ENCODE assay signal across 8 mouse cellular contexts in genomic region chr2:152829367-152829881, GRCm38 (mm10). TPM values are rescaled to one million over a fixed set of nuclear protein-coding genes. Genes with fewer than 3 reads are reported as not detected.
DNase-seq lines count a peak whose midpoint lies in the region; ATAC-seq and TF ChIP-seq lines count a peak whose summit lies in the region.

No protein-coding gene starts in this region.

- peak overlapping the region; percentile 79 for H3K4me3 ChIP-seq in G1E (ENCODE audit: low read depth, low read length)
- peak overlapping the region; percentile 85 for H3K4me3 ChIP-seq in forebrain, embryonic 14.5 days (ENCODE audit: low read depth, low read length)
- peak overlapping the region; percentile 72 for H3K4me3 ChIP-seq in liver, embryonic 15.5 days (replicated peaks)

- peak overlapping the region; percentile 80 for H3K4me2 ChIP-seq in forebrain, embryonic 14.5 days (ENCODE audit: low read length)
- peak overlapping the region; percentile 81 for H3K4me2 ChIP-seq in liver, embryonic 15.5 days

- peak; percentile 97 for DNase-seq in heart, adult 11 months
- no peak for DNase-seq in heart, adult 8-10 months (ENCODE audit: low spot score)
- DNase-seq in G1E (ENCODE audit: low spot score), result no peak
- peak; percentile 26 for DNase-seq in forebrain, embryonic 14.5 days (ENCODE audit: low spot score)
- peak; percentile 52 for DNase-seq in kidney, adult 11 months
- peak; percentile 62 for DNase-seq in testis, postnatal 10 days (ENCODE audit: low spot score)
- no peak for DNase-seq in urinary bladder, postnatal 14 days (ENCODE audit: low spot score)

- H3K27ac ChIP-seq in forebrain, embryonic 14.5 days (ENCODE audit: low read depth, low read length), result peak overlapping the region; percentile 99; the same call in 1 of the 2 replicates
- peak overlapping the region; percentile 91 for H3K27ac ChIP-seq in liver, embryonic 15.5 days (replicated peaks)

- no peaks in the 10 kb centered on the region for H3K27me3 ChIP-seq in G1E (ENCODE audit: insufficient read depth, low read length)
- no peaks in the 10 kb centered on the region for H3K27me3 ChIP-seq in forebrain, embryonic 14.5 days (replicated peaks; ENCODE audit: control insufficient read depth, insufficient read depth, low read length)
- H3K27me3 ChIP-seq in liver, embryonic 15.5 days, result no peaks in the 10 kb centered on the region

- TF ChIP-seq CTCF in G1E (IDR thresholded peaks at IDR 0.05; ENCODE audit: low read depth, low read length), result no peak

- no peak for ATAC-seq in G1E (ENCODE audit: extremely low read depth, insufficient number of reproducible peaks, low FRiP score, poor library complexity, severe bottlenecking)
- ATAC-seq in forebrain, embryonic 14.5 days, result no peak
- no peak for ATAC-seq in liver, embryonic 15.5 days (ENCODE audit: insufficient read depth)

- no peaks in the 10 kb centered on the region for H3K9me3 ChIP-seq in G1E (replicated peaks)
- no peaks in the 10 kb centered on the region for H3K9me3 ChIP-seq in forebrain, embryonic 14.5 days (replicated peaks; ENCODE audit: control insufficient read depth, low read length)
- H3K9me3 ChIP-seq in liver, embryonic 15.5 days (replicated peaks), result no peaks in the 10 kb centered on the region

- H3K9ac ChIP-seq in forebrain, embryonic 14.5 days (ENCODE audit: low read length), result peak overlapping the region; percentile 97
- peak overlapping the region; percentile 85 for H3K9ac ChIP-seq in liver, embryonic 15.5 days

- 84% methylated on average over 23 of the region's 23 CpGs for WGBS in forebrain, embryonic 14.5 days
- 60% methylated on average over 23 of the region's 23 CpGs for WGBS in liver, embryonic 15.5 days (ENCODE audit: insufficient replicate concordance)

- H3K36me3 ChIP-seq in G1E (replicated peaks), result peaks cover 42% of the 10 kb centered on the region
- peaks cover 13% of the 10 kb centered on the region for H3K36me3 ChIP-seq in forebrain, embryonic 14.5 days (ENCODE audit: control insufficient read depth, insufficient read depth, low read length)
- peaks cover 54% of the 10 kb centered on the region for H3K36me3 ChIP-seq in liver, embryonic 15.5 days (replicated peaks)

- peaks cover 65% of the 10 kb centered on the region for H3K4me1 ChIP-seq in G1E (ENCODE audit: insufficient read depth, low read depth, low read length)
- peaks cover 45% of the 10 kb centered on the region for H3K4me1 ChIP-seq in forebrain, embryonic 14.5 days (ENCODE audit: control insufficient read depth, insufficient read depth, low read length)
- peaks cover 73% of the 10 kb centered on the region for H3K4me1 ChIP-seq in liver, embryonic 15.5 days (replicated peaks)

RNA-seq across cellular contexts. Expression of gene Bcl2l1, which starts 2.1 kb away (rescaled TPM):
- 10 to 100 TPM; 46.9 to 66.6 (median 51.4) TPM for total RNA-seq in heart, adult 8-10 months (2022)
- total RNA-seq in G1E (2014; fragmentation: Nextera tagmentation) (35.2 and 79.6 TPM in 2 replicates), G1E (2017) (27.0 and 31.6 TPM in 2 replicates)
- 63.3 and 82.7 TPM in 2 replicates for polyA plus RNA-seq in G1E (2012)
- 179 and 189 TPM in 2 replicates for polyA plus RNA-seq in forebrain, embryonic 14.5 days (2014; fragmentation: Nextera tagmentation; extraction: Ambion mirVana)
- polyA plus RNA-seq in liver, embryonic 15.5 days (2015; fragmentation: Nextera tagmentation; extraction: Ambion mirVana), result 209 and 237 TPM in 2 replicates

RNA-seq across cellular contexts. Expression of gene Tpx2, which starts 18.3 kb away (rescaled TPM):
- 1 to 10 TPM in 2 of 4 experiments, under 1 TPM in 2; 0.65 to 1.4 (median 0.91) TPM for total RNA-seq in heart, adult 8-10 months (2022)
- total RNA-seq in G1E (2014; fragmentation: Nextera tagmentation), result 257 and 315 TPM in 2 replicates
- 119 and 142 TPM in 2 replicates for total RNA-seq in G1E (2017)
- 11.7 and 16.7 TPM in 2 replicates for polyA plus RNA-seq in G1E (2012)
- 70.1 and 81.5 TPM in 2 replicates for polyA plus RNA-seq in forebrain, embryonic 14.5 days (2014; fragmentation: Nextera tagmentation; extraction: Ambion mirVana)
- 52.8 and 59.4 TPM in 2 replicates for polyA plus RNA-seq in liver, embryonic 15.5 days (2015; fragmentation: Nextera tagmentation; extraction: Ambion mirVana)

Comparison
In these comparisons a context has a peak if more than half of its experiments do, and no peak if none do; other contexts are left out.
1. DNase-seq: peak in heart, adult 11 months (single experiment), forebrain, embryonic 14.5 days (single experiment), kidney, adult 11 months (single experiment) and testis, postnatal 10 days (single experiment); none in heart, adult 8-10 months (single experiment), G1E (single experiment) and urinary bladder, postnatal 14 days (single experiment).
2. Peak in every context shown above with its lines, with median percentiles within 50 percentile points of each other: H3K4me3 ChIP-seq.